Mouse (Mus musculus) 416B (cell line): Measurements from ENCODE around the gene Zfp455.
"Not testable (repeated sequence)": the region's sequence is repeated elsewhere in the genome, so short reads cannot be mapped to it uniquely, and the experiment has no call there.

Experiments used
- DNase-seq: peaks from one replicate; pipeline ENCODE4 v3.0.0; 2011; ENCODE audit warnings: low read depth

Gene Zfp455

GRCm38 (mm10) chr13:67194340-67194894 is at the start of gene Zfp455:
Gene Zfp455 (plus strand): TSS chr13:67194506.
- DNase-seq, result peak; percentile 83

- not testable (repeated sequence) for DNase-seq
Observed at GRCm38 (mm10) chr13:67166122-67166521, 28.2 kb upstream of the Zfp455 start.

- DNase-seq, result peak; percentile 83
Observed at GRCm38 (mm10) chr13:67172991-67173722, 21.1 kb upstream of the Zfp455 start, which contains the start of gene Rsl1. Gene Rsl1 (plus strand): TSS chr13:67173182.

GRCm38 (mm10) chr13:67173723-67174055 is 20.6 kb upstream of the Zfp455 start:
- DNase-seq, result no peak

GRCm38 (mm10) chr13:67201656-67202055 is 7.3 kb downstream of the Zfp455 start:
- no peak for DNase-seq

GRCm38 (mm10) chr13:67214015-67214607 is 19.8 kb downstream of the Zfp455 start:
- peak; percentile 85 for DNase-seq
